Mouse (Mus musculus) ES-Bruce4 (cell line): ENCODE data around the gene C130050O18Rik.

Experiments
- CTCF ChIP-seq: IDR thresholded peaks from one replicate; pipeline ENCODE4 v1.8.1; 2011; ENCODE audit warnings: low read depth, low read length
- EP300 ChIP-seq: IDR thresholded peaks from 2 replicates; pipeline ENCODE4 v1.6.1; 2011; ENCODE audit warnings: low read depth, low read length; ENCODE audit not compliant: insufficient read depth

DNA sequence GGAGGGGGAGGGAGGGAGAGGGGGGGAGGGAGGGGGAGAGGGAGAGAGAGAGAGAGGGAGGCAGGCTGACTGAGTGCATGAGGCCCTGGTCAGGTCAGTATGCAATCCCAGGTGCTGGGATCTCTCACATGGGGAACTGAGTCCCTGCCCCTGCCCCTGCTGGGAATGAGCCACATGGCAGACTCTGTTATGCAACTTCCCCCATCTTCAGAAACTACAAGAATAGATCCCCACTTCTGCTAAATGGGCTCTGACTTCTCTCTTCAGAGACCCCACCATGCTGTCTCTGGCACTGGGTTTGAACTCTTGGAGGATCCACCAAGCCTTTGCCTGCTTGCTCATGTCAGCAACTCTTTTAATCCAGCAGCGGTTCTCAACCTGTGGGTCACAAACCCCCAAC lies 39.3 kb upstream of the C130050O18Rik start:
- TF ChIP-seq CTCF (no peak), EP300 (no peak)
